Mouse (Mus musculus): Measurements from ENCODE around the gene Intu. TPM values are rescaled to one million over a fixed set of nuclear protein-coding genes. Genes with fewer than 3 reads are reported as not detected.

Gene Intu
- polyA plus RNA-seq, 1 experiment from 2014 or later, result 12.6 TPM

DNA sequence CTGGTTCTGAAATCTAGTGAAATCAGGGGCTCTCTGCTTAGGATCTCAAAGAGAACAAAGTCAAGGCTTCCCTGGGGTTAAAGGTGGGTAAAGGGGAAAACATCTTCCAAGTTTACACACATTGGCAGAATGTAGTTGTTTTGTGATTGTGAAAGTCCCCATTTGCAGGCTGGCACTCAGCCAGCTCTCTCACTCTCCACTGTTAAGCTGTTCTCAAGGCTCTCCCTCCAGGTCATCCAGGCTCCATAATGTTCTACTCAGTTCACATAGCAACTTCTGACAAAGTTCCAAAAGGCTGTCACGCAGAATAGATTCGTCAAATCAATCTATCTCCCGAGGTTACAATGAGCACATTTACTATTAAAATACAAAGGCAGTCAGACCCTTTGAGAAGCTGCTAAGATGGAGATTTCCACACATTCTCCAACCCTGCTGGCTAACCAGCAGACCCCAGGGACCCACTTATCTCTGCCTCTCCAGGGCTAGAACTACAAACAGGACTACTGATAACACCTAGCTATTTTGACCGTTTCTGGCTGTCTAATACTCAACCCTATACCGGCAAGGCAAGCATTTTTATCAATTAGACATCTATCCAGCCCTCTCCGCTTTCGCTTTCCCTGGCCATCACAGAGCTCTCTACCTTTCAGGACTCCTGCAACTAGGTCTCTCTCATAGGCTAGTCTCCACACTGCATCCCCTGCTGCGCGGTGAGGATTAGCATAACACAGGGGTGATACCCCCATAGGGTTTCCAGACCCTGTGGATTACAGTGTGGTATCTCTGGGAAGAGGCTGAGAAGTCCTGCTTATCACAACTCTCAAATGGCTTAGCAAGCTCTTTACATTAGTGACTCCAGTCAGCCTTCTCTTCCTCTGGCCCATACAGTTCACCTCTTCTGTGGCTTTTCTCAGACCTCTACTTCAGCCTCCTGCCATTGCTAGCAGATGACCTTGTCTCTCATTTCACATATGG, 2.8 kb upstream of the Intu start:
- no peak for ATAC-seq
- TF ChIP-seq CTCF (IDR thresholded peaks at IDR 0.05), result no peak
- no peak for DNase-seq (ENCODE audit: low read depth, low spot score)
- ChIA-PET POLR2A (no interaction called here), CTCF (interaction anchor here (0.7 to 1.1 kb wide), 2 partner anchors 12 to 233 kb away, joined by 3 read pairs; no protein-coding TSS in a partner anchor)
- peaks cover 7% of the 10 kb centered on the region for H3K27me3 ChIP-seq
- in situ Hi-C loops (cut with MboI; ENCODE audit: low pct_unique_long_range_greater_than_20kb), result no loop called here

DNA sequence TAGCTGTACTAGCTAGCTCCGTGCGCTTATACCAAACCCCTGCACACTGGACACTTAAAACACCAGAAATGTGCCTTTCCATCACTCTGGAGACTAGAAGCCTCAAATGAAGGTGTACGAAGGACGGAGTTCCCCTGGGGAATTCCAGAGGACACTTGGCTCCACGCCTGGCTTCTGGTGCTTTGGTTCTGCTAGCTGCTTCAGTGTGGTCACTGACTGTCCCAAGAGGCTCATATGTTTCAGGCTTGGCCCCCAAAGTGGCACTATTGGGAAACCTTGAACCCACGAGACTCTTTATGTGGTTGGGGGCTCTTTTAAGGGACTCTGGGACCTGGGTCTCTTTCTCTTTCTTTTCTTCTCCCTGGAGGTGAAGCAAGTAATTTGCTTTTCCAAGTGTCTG, 2.1 kb upstream of the Intu start:
- peaks cover 7% of the 10 kb centered on the region for H3K27me3 ChIP-seq
- no peak for TF ChIP-seq CTCF (IDR thresholded peaks at IDR 0.05)
- in situ Hi-C loops (cut with MboI; ENCODE audit: low pct_unique_long_range_greater_than_20kb), result no loop called here
- ATAC-seq (no peak), DNase-seq (ENCODE audit: low read depth, low spot score) (no peak)
- POLR2A ChIA-PET, result no interaction called here
- CTCF ChIA-PET, result interaction anchor here (1.1 kb wide), 1 partner anchor 232 kb away, joined by 3 read pairs; no protein-coding TSS in a partner anchor

DNA sequence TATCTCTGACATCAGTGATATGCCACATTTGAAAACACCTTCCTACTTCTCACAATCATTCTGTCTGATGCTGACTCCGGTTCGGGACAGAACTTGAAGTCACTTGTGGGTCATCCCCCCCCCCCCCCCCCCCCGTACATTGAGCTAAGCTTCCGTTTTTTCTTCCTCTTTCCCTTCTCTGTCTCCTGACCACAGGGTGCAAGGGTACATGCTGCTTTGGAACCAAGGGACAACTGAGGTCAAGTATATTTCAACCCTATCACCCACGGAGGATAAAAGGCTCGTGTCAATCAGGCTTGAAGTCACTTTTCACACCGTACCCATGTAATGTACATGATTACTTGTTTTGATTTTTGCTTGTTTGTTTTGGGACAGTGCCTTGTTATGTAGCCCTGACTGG, 241 bp upstream of the Intu start:
- in situ Hi-C loops (cut with MboI; ENCODE audit: low pct_unique_long_range_greater_than_20kb), result no loop called here
- ATAC-seq, result no peak
- CTCF ChIA-PET, result interaction anchor here (1.2 to 2.2 kb wide), 2 partner anchors 9 to 267 kb away, joined by 5 to 6 read pairs; no protein-coding TSS in a partner anchor
- no peak for DNase-seq (ENCODE audit: low read depth, low spot score)
- no peak for TF ChIP-seq CTCF (IDR thresholded peaks at IDR 0.05)
- peaks cover 13% of the 10 kb centered on the region for H3K27me3 ChIP-seq
- POLR2A ChIA-PET, result no interaction called here

DNA sequence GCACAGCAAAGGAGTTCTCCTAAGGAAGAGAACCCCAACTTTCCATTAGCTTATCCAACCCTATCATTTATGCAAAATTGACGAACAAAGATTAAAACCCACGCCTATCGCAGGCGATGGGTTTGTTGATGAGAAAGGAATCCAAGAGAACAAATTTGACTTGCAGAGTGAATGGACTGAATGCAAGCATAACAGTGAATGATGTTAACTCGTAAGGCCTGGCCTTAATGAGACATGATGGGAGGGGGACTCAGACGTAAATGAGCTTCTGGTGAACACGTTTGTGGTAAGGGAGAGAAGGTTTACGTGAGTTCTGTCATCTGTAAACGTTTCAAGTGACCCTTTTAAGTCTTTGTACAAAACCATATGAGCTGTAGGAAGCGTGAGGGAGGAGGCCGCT, 1.2 kb downstream of the Intu start:
- CTCF ChIA-PET, result interaction anchor here (1.1 to 1.6 kb wide), 2 partner anchors 8 to 13 kb away, joined by 3 to 5 read pairs; no protein-coding TSS in a partner anchor
- no peak for TF ChIP-seq CTCF (IDR thresholded peaks at IDR 0.05)
- in situ Hi-C loops (cut with MboI; ENCODE audit: low pct_unique_long_range_greater_than_20kb), result no loop called here
- peaks cover 25% of the 10 kb centered on the region for H3K27me3 ChIP-seq
- ATAC-seq (no peak), DNase-seq (ENCODE audit: low read depth, low spot score) (no peak)
- POLR2A ChIA-PET, result interaction anchor here (1.0 kb wide), 1 partner anchor 8 kb away, joined by 3 read pairs; no protein-coding TSS in a partner anchor

DNA sequence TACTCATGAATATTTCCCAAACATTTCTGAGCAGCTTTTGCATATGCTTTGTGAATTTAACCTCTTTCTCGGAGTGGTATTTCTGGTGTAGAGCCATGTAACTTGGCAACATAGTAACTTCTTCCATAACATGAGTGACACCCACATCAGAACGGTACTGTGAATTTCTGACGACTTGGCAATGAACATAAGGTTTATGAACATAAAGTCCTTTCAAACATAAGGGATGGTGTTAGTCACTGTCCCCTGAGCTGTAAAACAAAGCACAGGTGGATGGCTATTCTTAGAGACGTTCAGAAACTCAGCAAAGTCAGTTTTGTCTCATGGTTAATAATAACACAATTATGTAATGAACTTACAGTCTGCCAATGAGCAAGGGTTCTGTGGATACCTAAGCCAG, 3.1 kb downstream of the Intu start:
- ChIA-PET POLR2A (interaction anchor here (1.0 kb wide), 1 partner anchor 267 kb away, joined by 3 read pairs; no protein-coding TSS in a partner anchor), CTCF (no interaction called here)
- ATAC-seq (no peak), DNase-seq (ENCODE audit: low read depth, low spot score) (no peak)
- no peak for TF ChIP-seq CTCF (IDR thresholded peaks at IDR 0.05)
- in situ Hi-C loops (cut with MboI; ENCODE audit: low pct_unique_long_range_greater_than_20kb), result no loop called here
- H3K27me3 ChIP-seq, result peaks cover 30% of the 10 kb centered on the region

DNA sequence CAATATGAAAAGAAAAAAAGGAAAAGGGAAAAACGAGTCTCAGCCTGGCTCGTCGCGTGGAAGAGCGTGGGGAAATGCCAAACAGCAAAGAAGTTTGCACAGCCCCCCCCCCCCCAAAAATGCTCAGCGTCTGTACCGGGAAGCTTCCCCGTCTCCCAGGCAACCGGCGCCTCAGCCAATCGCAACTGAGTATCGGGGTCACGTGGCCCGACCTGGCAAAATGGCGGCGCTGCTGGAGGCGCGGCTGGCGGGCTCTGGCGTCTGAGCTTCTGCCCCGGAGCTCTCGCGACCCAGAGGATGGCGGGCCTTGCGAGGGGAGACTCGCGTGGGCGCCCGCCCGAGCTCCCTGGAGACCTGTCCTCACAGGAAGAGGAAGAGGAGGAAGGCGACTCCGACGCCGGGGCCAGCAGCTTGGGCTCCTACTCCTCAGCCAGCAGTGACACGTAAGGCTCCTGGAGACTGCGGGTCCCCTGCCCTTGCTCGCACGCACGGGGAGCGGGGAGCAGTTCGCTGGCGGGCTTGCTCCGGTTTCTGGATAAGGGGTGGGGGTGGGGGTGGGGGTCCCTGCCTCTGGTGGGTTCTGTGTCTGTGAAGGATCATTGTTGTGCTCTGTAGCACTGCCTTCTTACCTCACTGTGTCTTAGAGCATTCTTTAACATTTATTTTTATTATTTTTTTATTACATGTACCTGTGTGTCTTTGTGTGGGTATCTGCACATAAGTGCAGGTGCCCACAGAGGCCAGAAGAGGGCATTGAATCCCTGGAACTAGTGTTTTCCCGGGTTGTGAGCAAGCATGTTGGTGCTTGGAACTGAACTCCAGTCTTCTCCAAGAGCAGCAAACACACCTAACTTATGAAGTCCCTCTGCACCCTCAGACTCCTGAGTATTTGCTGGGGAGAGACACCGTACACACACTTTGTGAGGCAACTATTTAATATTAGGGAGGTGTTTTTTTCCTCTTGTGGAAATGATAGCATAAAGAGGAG, 9.8 kb downstream of the Intu start:
- H3K27me3 ChIP-seq, result peaks cover 17% of the 10 kb centered on the region
- ATAC-seq, result peak; percentile 86
- no peak for DNase-seq (ENCODE audit: low read depth, low spot score)
- CTCF ChIA-PET, result interaction anchor here (1.4 kb wide), 1 partner anchor 10 kb away, joined by 6 read pairs; the partner anchor contains the start of gene Intu
- POLR2A ChIA-PET, result interaction anchor here (0.6 to 1.1 kb wide), 5 partner anchors 9 to 441 kb away, joined by 3 to 7 read pairs (median 4); partner anchors contain the start of gene Plk4
- TF ChIP-seq CTCF (IDR thresholded peaks at IDR 0.05), result peak; percentile 69
- in situ Hi-C loops (cut with MboI; ENCODE audit: low pct_unique_long_range_greater_than_20kb), result no loop called here

DNA sequence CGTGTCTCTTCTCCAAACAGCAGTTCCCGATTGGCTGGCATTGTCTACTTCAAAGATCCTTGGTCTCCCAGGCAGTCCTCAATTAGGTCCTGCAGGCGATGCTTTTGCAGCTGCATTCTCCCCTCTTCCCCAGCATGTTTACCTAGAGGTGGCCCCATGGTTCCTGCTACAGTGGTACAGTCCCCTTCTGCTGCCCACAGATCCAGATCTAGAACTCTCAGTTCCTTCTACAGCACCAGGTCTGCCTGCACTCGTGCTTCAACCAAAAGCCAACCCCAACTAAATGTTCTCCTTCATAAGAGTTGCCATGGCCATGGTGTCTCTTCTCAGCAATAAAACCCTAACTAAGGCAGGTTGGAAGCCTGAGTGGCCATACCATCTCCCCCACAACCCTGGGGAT, 15.5 kb downstream of the Intu start:
- ChIA-PET POLR2A (no interaction called here), CTCF (interaction anchor here (0.9 to 2.0 kb wide), 5 partner anchors 22 to 125 kb away, joined by 3 to 6 read pairs (median 5); no protein-coding TSS in a partner anchor)
- TF ChIP-seq CTCF (IDR thresholded peaks at IDR 0.05), result no peak
- in situ Hi-C loops (cut with MboI; ENCODE audit: low pct_unique_long_range_greater_than_20kb), result no loop called here
- no peak for ATAC-seq
- DNase-seq (ENCODE audit: low read depth, low spot score), result no peak
- no peaks in the 10 kb centered on the region for H3K27me3 ChIP-seq

DNA sequence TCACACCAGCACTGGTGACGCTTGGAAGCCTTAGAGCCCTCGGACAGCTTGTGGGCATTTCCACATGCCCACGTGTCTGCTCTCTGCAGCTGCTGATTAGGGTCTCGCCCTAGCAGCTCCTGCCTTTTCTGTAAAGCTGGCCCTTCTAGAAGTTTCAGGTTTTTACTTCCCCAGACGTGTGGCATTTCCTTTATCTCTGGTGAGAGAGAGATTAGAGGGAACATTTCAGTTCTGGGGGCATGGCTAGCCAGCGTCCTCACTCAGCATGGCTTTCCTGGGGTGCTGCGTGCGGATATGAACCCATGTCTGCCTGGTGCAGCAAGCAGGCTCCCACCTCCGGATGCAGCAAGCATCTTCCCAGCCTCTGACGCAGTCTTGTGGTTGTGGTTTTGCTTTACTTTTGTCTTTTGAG, 121.9 kb downstream of the Intu start:
- ChIA-PET POLR2A (interaction anchor here (1.4 kb wide), 1 partner anchor 105 kb away, joined by 3 read pairs; no protein-coding TSS in a partner anchor), CTCF (interaction anchor here (1.0 to 1.5 kb wide), 2 partner anchors 21 to 31 kb away, joined by 3 to 5 read pairs; no protein-coding TSS in a partner anchor)
- TF ChIP-seq CTCF (IDR thresholded peaks at IDR 0.05), result no peak
- no peaks in the 10 kb centered on the region for H3K27me3 ChIP-seq
- ATAC-seq (no peak), DNase-seq (ENCODE audit: low read depth, low spot score) (no peak)
- in situ Hi-C loops (cut with MboI; ENCODE audit: low pct_unique_long_range_greater_than_20kb), result no loop called here

DNA sequence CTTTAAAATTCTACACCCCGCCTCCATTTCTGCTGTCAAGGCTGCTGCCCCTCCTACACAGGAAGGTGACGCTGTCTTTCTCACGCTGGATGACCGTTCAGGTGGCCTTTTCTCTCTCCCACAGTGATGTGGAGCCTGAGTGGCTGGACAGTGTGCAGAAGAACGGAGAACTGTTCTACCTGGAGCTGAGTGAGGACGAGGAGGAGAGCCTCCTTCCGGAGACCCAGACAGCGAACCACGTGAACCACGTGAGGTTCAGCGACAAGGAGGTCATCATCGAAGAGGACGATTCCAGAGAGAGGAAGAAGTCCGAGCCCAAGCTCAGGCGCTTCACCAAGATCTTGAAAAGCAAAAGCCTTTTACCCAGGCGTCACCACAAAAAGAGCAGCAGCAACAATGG, 122.5 kb downstream of the Intu start:
- H3K27me3 ChIP-seq, result no peaks in the 10 kb centered on the region
- no peak for TF ChIP-seq CTCF (IDR thresholded peaks at IDR 0.05)
- DNase-seq (ENCODE audit: low read depth, low spot score) (no peak), ATAC-seq (no peak)
- CTCF ChIA-PET, result no interaction called here
- POLR2A ChIA-PET, result no interaction called here
- in situ Hi-C loops (cut with MboI; ENCODE audit: low pct_unique_long_range_greater_than_20kb), result no loop called here

DNA sequence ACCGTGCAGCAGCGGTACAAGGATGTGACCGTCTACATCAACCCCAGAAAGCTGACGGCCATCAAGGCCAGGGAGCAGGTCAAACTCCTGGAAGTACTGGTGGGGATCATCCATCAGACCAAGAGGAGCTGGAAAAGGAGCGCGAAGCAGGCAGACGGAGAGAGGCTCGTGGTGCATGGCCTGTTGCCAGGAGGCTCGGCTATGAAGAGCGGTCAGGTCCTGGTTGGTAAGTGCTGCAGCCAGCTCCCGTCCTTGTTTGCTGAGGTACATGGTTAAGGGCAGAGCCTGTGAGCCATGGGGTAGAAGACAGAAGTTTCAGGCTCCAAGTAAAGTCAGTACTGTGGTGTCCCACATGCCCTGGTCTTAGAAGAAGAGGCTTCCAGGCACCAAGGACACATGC, 122.9 kb downstream of the Intu start:
- no peaks in the 10 kb centered on the region for H3K27me3 ChIP-seq
- DNase-seq (ENCODE audit: low read depth, low spot score), result no peak
- no peak for ATAC-seq
- ChIA-PET CTCF (no interaction called here), POLR2A (no interaction called here)
- in situ Hi-C loops (cut with MboI; ENCODE audit: low pct_unique_long_range_greater_than_20kb), result no loop called here
- no peak for TF ChIP-seq CTCF (IDR thresholded peaks at IDR 0.05)

Measured in Patski (cell line).